Mouse (Mus musculus): ENCODE measurements around the gene Cbr3. TPM values are rescaled to one million over a fixed set of nuclear protein-coding genes. Genes with fewer than 3 reads are reported as not detected.

The Cbr3 gene
- polyA plus RNA-seq, 1 experiment from 2014 or later, result 0.59 TPM

DNA sequence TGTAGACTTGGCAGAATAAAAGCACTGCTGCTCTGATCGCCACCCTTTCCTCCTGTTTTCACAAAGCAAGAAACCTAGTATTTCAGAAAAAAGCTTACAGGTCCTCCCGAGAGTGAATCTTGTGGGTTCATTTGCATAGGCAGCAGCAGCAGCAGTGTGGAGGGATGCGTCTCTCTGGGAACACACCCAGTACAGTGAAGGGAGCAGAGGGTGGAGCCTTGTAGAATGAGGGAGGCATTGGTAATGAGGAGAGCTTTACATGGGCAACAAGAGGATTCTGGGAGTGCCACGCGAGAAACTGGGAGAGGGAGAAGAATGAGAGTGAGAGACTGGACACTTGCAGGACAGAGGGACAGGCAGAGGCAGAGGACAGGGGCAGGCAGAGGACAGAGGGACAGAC, 31.4 kb downstream of the Cbr3 start:
- DNase-seq (ENCODE audit: low spot score), result no peak

GRCm38 (mm10) chr16:93715826-93716225, 32.8 kb downstream of the Cbr3 start:
- no peak overlapping the region for H3K4me2 ChIP-seq (ENCODE audit: low read depth, low read length, severe bottlenecking)
- H3K27ac ChIP-seq (ENCODE audit: low read depth, low read length), result no peak overlapping the region
- WGBS, result 91% methylated on average over 6 of the region's 6 CpGs
- DNase-seq (ENCODE audit: low spot score) (no peak), ATAC-seq (replicated peaks; ENCODE audit: low FRiP score) (no peak)
- H3K9me3 ChIP-seq (ENCODE audit: control insufficient read depth, low read length), result no peaks in the 10 kb centered on the region
- H3K27me3 ChIP-seq (ENCODE audit: control insufficient read depth, insufficient read depth, low read length), result peaks cover 6% of the 10 kb centered on the region; the same call in 1 of the 2 replicates
- H3K9ac ChIP-seq (ENCODE audit: low read length), result no peak overlapping the region
- no peaks in the 10 kb centered on the region for H3K36me3 ChIP-seq (ENCODE audit: control insufficient read depth, insufficient read depth, low read length)
- no peaks in the 10 kb centered on the region; the same call in 1 of the 2 replicates for H3K4me1 ChIP-seq (replicated peaks; ENCODE audit: control insufficient read depth, insufficient read depth, low read length)
- H3K4me3 ChIP-seq (ENCODE audit: low read depth, low read length), result no peak overlapping the region

More for the DNA sequence above, 31.4 kb downstream of the Cbr3 start:
- no peak for ATAC-seq (replicated peaks; ENCODE audit: low FRiP score)
- 29% methylated on average over 5 of the region's 5 CpGs for WGBS
- Histone ChIP-seq H3K4me2 (ENCODE audit: low read depth, low read length, severe bottlenecking) (no peak overlapping the region), H3K9me3 (ENCODE audit: control insufficient read depth, low read length) (no peaks in the 10 kb centered on the region), H3K4me3 (ENCODE audit: low read depth, low read length) (no peak overlapping the region), H3K4me1 (replicated peaks; ENCODE audit: control insufficient read depth, insufficient read depth, low read length) (no peaks in the 10 kb centered on the region; the same call in 1 of the 2 replicates), H3K9ac (ENCODE audit: low read length) (no peak overlapping the region), H3K27me3 (ENCODE audit: control insufficient read depth, insufficient read depth, low read length) (peaks cover 6% of the 10 kb centered on the region; the same call in 1 of the 2 replicates), H3K36me3 (ENCODE audit: control insufficient read depth, insufficient read depth, low read length) (no peaks in the 10 kb centered on the region), H3K27ac (ENCODE audit: low read depth, low read length) (no peak overlapping the region)

GRCm38 (mm10) chr16:93717299-93717703, 34.3 kb downstream of the Cbr3 start:
- peaks cover 6% of the 10 kb centered on the region; the same call in 1 of the 2 replicates for H3K27me3 ChIP-seq (ENCODE audit: control insufficient read depth, insufficient read depth, low read length)
- WGBS, result 27% methylated on average over 5 of the region's 5 CpGs
- H3K9ac ChIP-seq (ENCODE audit: low read length), result no peak overlapping the region
- no peaks in the 10 kb centered on the region; the same call in 1 of the 2 replicates for H3K4me1 ChIP-seq (replicated peaks; ENCODE audit: control insufficient read depth, insufficient read depth, low read length)
- no peak overlapping the region for H3K4me2 ChIP-seq (ENCODE audit: low read depth, low read length, severe bottlenecking)
- no peaks in the 10 kb centered on the region for H3K36me3 ChIP-seq (ENCODE audit: control insufficient read depth, insufficient read depth, low read length)
- no peak overlapping the region for H3K27ac ChIP-seq (ENCODE audit: low read depth, low read length)
- peak; percentile 59 for DNase-seq (ENCODE audit: low spot score)
- no peak for ATAC-seq (replicated peaks; ENCODE audit: low FRiP score)
- H3K9me3 ChIP-seq (ENCODE audit: control insufficient read depth, low read length), result no peaks in the 10 kb centered on the region
- H3K4me3 ChIP-seq (ENCODE audit: low read depth, low read length), result no peak overlapping the region

DNA sequence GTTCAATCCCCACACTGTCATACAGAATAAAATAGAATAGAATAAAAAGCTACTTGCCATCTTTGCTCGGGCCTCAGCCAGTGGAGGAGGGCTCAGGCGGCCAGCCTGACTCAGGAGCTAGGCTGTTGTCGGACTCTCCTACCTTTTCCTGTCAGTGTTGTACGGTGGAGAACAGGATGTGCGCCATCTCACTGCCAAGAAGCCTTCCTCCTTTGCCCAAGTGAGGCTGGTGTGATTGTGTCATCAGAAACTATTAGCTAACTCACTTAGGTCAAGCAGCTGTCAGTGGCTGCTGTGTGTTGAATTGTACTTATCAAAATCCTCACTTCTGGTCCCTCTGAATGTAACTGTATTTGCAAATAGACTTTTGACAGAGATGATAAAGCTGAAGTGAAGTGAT, 38.8 kb downstream of the Cbr3 start:
- Histone ChIP-seq H3K4me3 (ENCODE audit: low read depth, low read length) (no peak overlapping the region), H3K27me3 (ENCODE audit: control insufficient read depth, insufficient read depth, low read length) (no peaks in the 10 kb centered on the region), H3K9me3 (ENCODE audit: control insufficient read depth, low read length) (no peaks in the 10 kb centered on the region), H3K9ac (ENCODE audit: low read length) (no peak overlapping the region), H3K36me3 (ENCODE audit: control insufficient read depth, insufficient read depth, low read length) (no peaks in the 10 kb centered on the region), H3K4me1 (replicated peaks; ENCODE audit: control insufficient read depth, insufficient read depth, low read length) (no peaks in the 10 kb centered on the region; the same call in 1 of the 2 replicates), H3K27ac (ENCODE audit: low read depth, low read length) (no peak overlapping the region), H3K4me2 (ENCODE audit: low read depth, low read length, severe bottlenecking) (no peak overlapping the region)
- ATAC-seq (replicated peaks; ENCODE audit: low FRiP score) (no peak), DNase-seq (ENCODE audit: low spot score) (no peak)
- WGBS, result 86% methylated on average over 5 of the region's 5 CpGs

GRCm38 (mm10) chr16:93722476-93722875, 39.5 kb downstream of the Cbr3 start:
- Histone ChIP-seq H3K27me3 (ENCODE audit: control insufficient read depth, insufficient read depth, low read length) (no peaks in the 10 kb centered on the region), H3K9ac (ENCODE audit: low read length) (no peak overlapping the region), H3K27ac (ENCODE audit: low read depth, low read length) (no peak overlapping the region), H3K9me3 (ENCODE audit: control insufficient read depth, low read length) (no peaks in the 10 kb centered on the region), H3K36me3 (ENCODE audit: control insufficient read depth, insufficient read depth, low read length) (no peaks in the 10 kb centered on the region), H3K4me1 (replicated peaks; ENCODE audit: control insufficient read depth, insufficient read depth, low read length) (no peaks in the 10 kb centered on the region), H3K4me2 (ENCODE audit: low read depth, low read length, severe bottlenecking) (no peak overlapping the region), H3K4me3 (ENCODE audit: low read depth, low read length) (no peak overlapping the region)
- DNase-seq (ENCODE audit: low spot score), result no peak
- no peak for ATAC-seq (replicated peaks; ENCODE audit: low FRiP score)
- 73% methylated on average over 2 of the region's 2 CpGs for WGBS

- Histone ChIP-seq H3K9ac (ENCODE audit: low read length) (no peak overlapping the region), H3K36me3 (ENCODE audit: control insufficient read depth, insufficient read depth, low read length) (no peaks in the 10 kb centered on the region), H3K4me3 (ENCODE audit: low read depth, low read length) (no peak overlapping the region), H3K9me3 (ENCODE audit: control insufficient read depth, low read length) (no peaks in the 10 kb centered on the region), H3K27me3 (ENCODE audit: control insufficient read depth, insufficient read depth, low read length) (no peaks in the 10 kb centered on the region), H3K4me2 (ENCODE audit: low read depth, low read length, severe bottlenecking) (no peak overlapping the region), H3K4me1 (replicated peaks; ENCODE audit: control insufficient read depth, insufficient read depth, low read length) (no peaks in the 10 kb centered on the region), H3K27ac (ENCODE audit: low read depth, low read length) (no peak overlapping the region)
- WGBS, result 80% methylated on average over 8 of the region's 8 CpGs
- ATAC-seq (replicated peaks; ENCODE audit: low FRiP score) (no peak), DNase-seq (ENCODE audit: low spot score) (no peak)
These were observed 42.6 kb downstream of the Cbr3 start for GRCm38 (mm10) chr16:93725417-93726144.

DNA sequence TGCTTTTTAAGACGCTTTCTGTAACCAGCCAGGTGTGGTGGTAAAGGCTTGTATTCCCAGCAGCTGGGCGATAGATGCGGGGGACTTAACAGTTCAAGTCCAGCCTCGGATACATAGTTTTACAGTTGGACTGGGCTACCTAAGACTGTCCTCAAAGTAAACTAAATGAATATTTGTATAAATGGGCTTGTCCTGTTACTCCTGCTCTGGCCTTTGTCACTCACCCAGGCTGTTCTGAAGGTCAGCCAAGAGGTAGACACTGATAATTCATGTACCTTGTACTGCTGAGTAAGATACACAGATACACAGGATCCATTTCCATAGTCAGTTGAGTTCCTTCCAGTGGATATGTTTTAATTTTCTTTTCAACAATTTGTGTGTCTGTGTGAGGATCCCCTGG, 43.2 kb downstream of the Cbr3 start:
- 95% methylated on average over 4 of the region's 4 CpGs for WGBS

GRCm38 (mm10) chr16:93728676-93729075, 45.7 kb downstream of the Cbr3 start:
- WGBS, result 76% methylated on average over 9 of the region's 9 CpGs
- H3K36me3 ChIP-seq (ENCODE audit: control insufficient read depth, insufficient read depth, low read length), result no peaks in the 10 kb centered on the region
- no peak overlapping the region for H3K4me2 ChIP-seq (ENCODE audit: low read depth, low read length, severe bottlenecking)
- no peaks in the 10 kb centered on the region for H3K9me3 ChIP-seq (ENCODE audit: control insufficient read depth, low read length)
- H3K4me3 ChIP-seq (ENCODE audit: low read depth, low read length), result no peak overlapping the region
- no peak overlapping the region for H3K9ac ChIP-seq (ENCODE audit: low read length)
- H3K27me3 ChIP-seq (ENCODE audit: control insufficient read depth, insufficient read depth, low read length), result no peaks in the 10 kb centered on the region
- no peak overlapping the region for H3K27ac ChIP-seq (ENCODE audit: low read depth, low read length)
- DNase-seq (ENCODE audit: low spot score), result no peak
- no peak for ATAC-seq (replicated peaks; ENCODE audit: low FRiP score)
- no peaks in the 10 kb centered on the region for H3K4me1 ChIP-seq (replicated peaks; ENCODE audit: control insufficient read depth, insufficient read depth, low read length)

More for the DNA sequence above, 43.2 kb downstream of the Cbr3 start:
- Histone ChIP-seq H3K4me2 (ENCODE audit: low read depth, low read length, severe bottlenecking) (no peak overlapping the region), H3K27ac (ENCODE audit: low read depth, low read length) (no peak overlapping the region), H3K36me3 (ENCODE audit: control insufficient read depth, insufficient read depth, low read length) (no peaks in the 10 kb centered on the region), H3K27me3 (ENCODE audit: control insufficient read depth, insufficient read depth, low read length) (no peaks in the 10 kb centered on the region), H3K4me3 (ENCODE audit: low read depth, low read length) (no peak overlapping the region), H3K9ac (ENCODE audit: low read length) (no peak overlapping the region), H3K9me3 (ENCODE audit: control insufficient read depth, low read length) (no peaks in the 10 kb centered on the region), H3K4me1 (replicated peaks; ENCODE audit: control insufficient read depth, insufficient read depth, low read length) (no peaks in the 10 kb centered on the region)
- DNase-seq (ENCODE audit: low spot score) (no peak), ATAC-seq (replicated peaks; ENCODE audit: low FRiP score) (no peak)

All from forebrain, embryonic 11.5 days (tissue).